Mouse (Mus musculus) liver, embryonic 14.5 days (tissue): ENCODE measurements at regions not wholly inside any gene's neighbourhood (a gene's known extent, or its start where the extent isn't known, plus 50 kb on each side); places are given as distances from the start of the nearest gene placed in this dataset.

Experiments used
- CTCF ChIP-seq: IDR thresholded peaks from 2 replicates; pipeline ENCODE4 v1.5.1; 2016; ENCODE audit warnings: antibody characterized with exemption, low read depth, control low read depth
- EP300 ChIP-seq: IDR thresholded peaks from 2 replicates; pipeline ENCODE4 v1.6.1; 2016; ENCODE audit warnings: antibody characterized with exemption, low read depth

DNA sequence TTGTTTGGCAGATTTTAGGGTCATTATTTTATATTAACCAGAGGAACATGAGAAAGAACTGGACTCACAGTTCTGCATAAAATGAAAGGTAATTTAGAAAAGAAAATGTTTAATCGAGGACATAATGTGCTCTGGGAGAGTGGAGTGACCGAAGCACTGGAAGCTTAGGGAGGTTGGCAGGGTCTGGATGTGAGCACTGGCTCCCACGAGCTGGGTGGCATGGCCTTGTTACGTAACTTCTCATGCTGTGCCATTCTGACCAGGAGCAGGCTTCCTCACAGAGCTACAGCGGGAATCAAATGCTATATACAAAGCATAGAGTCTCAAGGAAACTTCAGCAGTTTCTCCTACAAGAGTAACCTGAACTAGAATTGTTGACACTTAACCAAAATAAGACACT lies 1616.6 kb upstream of the Gm6569 start:
- no peak for TF ChIP-seq EP300
- TF ChIP-seq CTCF = no peak
